Mouse (Mus musculus) brain, embryonic 14.5 days (tissue): ENCODE results near the gene Slc4a5.

Source experiments
- CTCF ChIP-seq: fragments of 200-500 bp; IDR thresholded peaks from 2 replicates; pipeline ENCODE4 v1.5.1; 2012; ENCODE audit warnings: inconsistent platforms, mild to moderate bottlenecking, moderate library complexity, borderline replicate concordance; ENCODE audit not compliant: insufficient read depth, insufficient read length; ENCODE audit errors: extremely low read depth
- POLR2A ChIP-seq: fragments of 200-500 bp; IDR thresholded peaks from 2 replicates; pipeline ENCODE4 v1.6.1; 2012; ENCODE audit warnings: mild to moderate bottlenecking, inconsistent platforms, borderline replicate concordance; ENCODE audit not compliant: poor library complexity, insufficient read depth, insufficient read length, severe bottlenecking; ENCODE audit errors: extremely low read depth

- TF ChIP-seq POLR2A (no peak), CTCF (no peak)
Observed at GRCm38 (mm10) chr6:83301294-83301693, 81.7 kb downstream of the Slc4a5 start.
